Mouse (Mus musculus) MEL (cell line): ENCODE measurements at regions not wholly inside any gene's neighbourhood (a gene's known extent, or its start where the extent isn't known, plus 50 kb on each side); places are given as distances from the start of the nearest gene placed in this dataset.

ENCODE experiments used
- DNase-seq: peaks from one replicate; pipeline ENCODE4 v3.0.0; 2011; ENCODE audit warnings: low read depth, low spot score
- H3K27ac ChIP-seq: 2 replicates; pipeline ENCODE4 v1.5.1; 2012; ENCODE audit warnings: low read depth, mild to moderate bottlenecking, control low read depth, low read length, moderate library complexity; ENCODE audit not compliant: control insufficient read depth
- H3K27me3 ChIP-seq, 2 experiments: fragments of 150-350 bp in 1 of 2; sonication (generic) in 1 of 2; 2 replicates each; pipeline ENCODE4 v1.6.1; 2012; ENCODE audit warnings: low read length in 2 of 2, mild to moderate bottlenecking in 2 of 2, improper control_type of control experiment in 1 of 2, moderate library complexity in 1 of 2; ENCODE audit not compliant: insufficient read depth in 2 of 2, control insufficient read depth in 1 of 2
- H3K36me3 ChIP-seq, 2 experiments: 2 replicates each; pipeline ENCODE4 v1.6.1; 2012 to 2014; ENCODE audit warnings: low read length in 2 of 2, improper control_type of control experiment in 1 of 2, inconsistent platforms in 1 of 2, mild to moderate bottlenecking in 1 of 2; ENCODE audit not compliant: insufficient read depth in 2 of 2, control insufficient read depth in 1 of 2
- H3K4me1 ChIP-seq, 2 experiments: fragments of 150-350 bp in 1 of 2; sonication (generic) in 1 of 2; 2 replicates each; pipeline ENCODE4 v1.6.1; 2012; ENCODE audit warnings: low read length in 2 of 2, improper control_type of control experiment in 1 of 2, mild to moderate bottlenecking in 1 of 2; ENCODE audit not compliant: insufficient read depth in 2 of 2, control insufficient read depth in 1 of 2
- H3K4me3 ChIP-seq, 2 experiments: fragments of 150-350 bp in 1 of 2; sonication (generic) in 1 of 2; 2 replicates each; pipeline ENCODE4 v1.5.1; 2012; ENCODE audit warnings: low read depth in 2 of 2, low read length in 2 of 2, mild to moderate bottlenecking in 2 of 2, moderate library complexity in 2 of 2, control low read depth in 1 of 2, improper control_type of control experiment in 1 of 2; ENCODE audit not compliant: control insufficient read depth in 1 of 2, insufficient read depth in 1 of 2
- H3K79me2 ChIP-seq: 2 replicates; pipeline ENCODE4 v1.6.1; 2012; ENCODE audit warnings: mild to moderate bottlenecking, low read length, moderate library complexity; ENCODE audit not compliant: control insufficient read depth, poor library complexity, insufficient read depth
- H3K9ac ChIP-seq: 2 replicates; pipeline ENCODE4 v1.6.1; 2012; ENCODE audit warnings: low read depth, mild to moderate bottlenecking, control low read depth, low read length, moderate library complexity; ENCODE audit not compliant: control insufficient read depth, poor library complexity, severe bottlenecking
- H3K9me3 ChIP-seq: fragments of 150-350 bp; sonication (generic); replicated peaks from 2 replicates; pipeline ENCODE4 v1.6.1; 2012; ENCODE audit warnings: mild to moderate bottlenecking, low read length, improper control_type of control experiment, moderate library complexity; ENCODE audit not compliant: insufficient read depth
- BHLHE40 ChIP-seq: IDR thresholded peaks from 2 replicates; pipeline ENCODE4 v1.6.1; 2012; ENCODE audit warnings: low read depth, mild to moderate bottlenecking, inconsistent platforms, low read length, improper control_type of control experiment, borderline replicate concordance
- CHD1 ChIP-seq: IDR thresholded peaks from 2 replicates; pipeline ENCODE4 v1.6.1; 2012; ENCODE audit warnings: low read depth, mild to moderate bottlenecking, inconsistent platforms, low read length, improper control_type of control experiment
- ELF1 ChIP-seq: IDR thresholded peaks from 2 replicates; pipeline ENCODE4 v1.6.1; 2014; ENCODE audit warnings: low read depth, mild to moderate bottlenecking, inconsistent platforms, low read length, improper control_type of control experiment, moderate library complexity
- ETS1 ChIP-seq: IDR thresholded peaks from 2 replicates; pipeline ENCODE4 v1.6.1; 2012; ENCODE audit warnings: low read depth, mild to moderate bottlenecking, inconsistent platforms, low read length, improper control_type of control experiment, moderate library complexity
- GABPA ChIP-seq: IDR thresholded peaks from 2 replicates; pipeline ENCODE4 v1.6.1; 2012; ENCODE audit warnings: low read depth, mild to moderate bottlenecking, inconsistent platforms, low read length, improper control_type of control experiment, moderate library complexity
- HCFC1 ChIP-seq: IDR thresholded peaks from 2 replicates; pipeline ENCODE4 v1.6.1; 2012; ENCODE audit warnings: low read depth, mild to moderate bottlenecking, inconsistent platforms, low read length, improper control_type of control experiment, moderate library complexity
- JUND ChIP-seq: IDR thresholded peaks from 2 replicates; pipeline ENCODE4 v1.6.1; 2011; ENCODE audit warnings: low read depth, mild to moderate bottlenecking, improper control_type of control experiment, low read length
- KAT2A ChIP-seq: conservative IDR thresholded peaks from 2 replicates; pipeline ENCODE4 v1.6.1; 2012; ENCODE audit warnings: low read depth, low read length, improper control_type of control experiment, inconsistent platforms
- MAFK ChIP-seq: IDR thresholded peaks from 2 replicates; pipeline ENCODE4 v1.6.1; 2011; ENCODE audit warnings: low read depth, mild to moderate bottlenecking, low read length, improper control_type of control experiment, borderline replicate concordance
- MAX ChIP-seq: IDR thresholded peaks from 2 replicates; pipeline ENCODE4 v1.6.1; 2011; ENCODE audit warnings: low read length, improper control_type of control experiment
- MAZ ChIP-seq: IDR thresholded peaks from 2 replicates; pipeline ENCODE4 v1.6.1; 2012; ENCODE audit warnings: low read depth, mild to moderate bottlenecking, inconsistent platforms, low read length, improper control_type of control experiment
- MEF2A ChIP-seq: IDR thresholded peaks from 2 replicates; pipeline ENCODE4 v1.6.1; 2014; ENCODE audit warnings: low read depth, mild to moderate bottlenecking, inconsistent platforms, low read length, improper control_type of control experiment; ENCODE audit not compliant: poor library complexity, insufficient replicate concordance, severe bottlenecking; ENCODE audit errors: extremely low read depth
- MYB ChIP-seq: IDR thresholded peaks from 2 replicates; pipeline ENCODE4 v1.6.1; 2011; ENCODE audit warnings: mild to moderate bottlenecking, low read depth, low read length, improper control_type of control experiment
- MYC ChIP-seq: IDR thresholded peaks from 2 replicates; pipeline ENCODE4 v1.6.1; 2011; ENCODE audit warnings: low read depth, mild to moderate bottlenecking, low read length, improper control_type of control experiment, moderate library complexity
- NRF1 ChIP-seq: IDR thresholded peaks from 2 replicates; pipeline ENCODE4 v1.6.1; 2014; ENCODE audit warnings: low read depth, mild to moderate bottlenecking, inconsistent platforms, low read length, improper control_type of control experiment, moderate library complexity; ENCODE audit not compliant: poor library complexity, insufficient read depth, severe bottlenecking
- POLR2AphosphoS5 ChIP-seq: IDR thresholded peaks from 2 replicates; pipeline ENCODE4 v1.6.1; 2012; ENCODE audit warnings: low read depth, borderline replicate concordance, mild to moderate bottlenecking, inconsistent platforms, low read length, moderate library complexity, mixed read lengths
- RAD21 ChIP-seq: IDR thresholded peaks from 2 replicates; pipeline ENCODE4 v1.6.1; 2011; ENCODE audit warnings: mild to moderate bottlenecking, low read depth, low read length, improper control_type of control experiment
- USF1 ChIP-seq: IDR thresholded peaks from 2 replicates; pipeline ENCODE4 v1.6.1; 2014; ENCODE audit warnings: low read depth, mild to moderate bottlenecking, inconsistent platforms, low read length, improper control_type of control experiment, moderate library complexity
- USF2 ChIP-seq, 2 experiments: IDR thresholded peaks; 2 replicates each; pipeline ENCODE4 v1.6.1; 2011 to 2012; ENCODE audit warnings: improper control_type of control experiment in 2 of 2, low read length in 2 of 2, borderline replicate concordance in 1 of 2, inconsistent platforms in 1 of 2, low read depth in 1 of 2, mild to moderate bottlenecking in 1 of 2; ENCODE audit not compliant: insufficient read depth in 1 of 2
- ZC3H11A ChIP-seq: IDR thresholded peaks from 2 replicates; pipeline ENCODE4 v1.6.1; 2012; ENCODE audit warnings: low read depth, mild to moderate bottlenecking, inconsistent platforms, low read length, improper control_type of control experiment
- ZMIZ1 ChIP-seq: IDR thresholded peaks from 2 replicates; pipeline ENCODE4 v1.6.1; 2012; ENCODE audit warnings: low read depth, mild to moderate bottlenecking, inconsistent platforms, low read length, improper control_type of control experiment, moderate library complexity

DNA sequence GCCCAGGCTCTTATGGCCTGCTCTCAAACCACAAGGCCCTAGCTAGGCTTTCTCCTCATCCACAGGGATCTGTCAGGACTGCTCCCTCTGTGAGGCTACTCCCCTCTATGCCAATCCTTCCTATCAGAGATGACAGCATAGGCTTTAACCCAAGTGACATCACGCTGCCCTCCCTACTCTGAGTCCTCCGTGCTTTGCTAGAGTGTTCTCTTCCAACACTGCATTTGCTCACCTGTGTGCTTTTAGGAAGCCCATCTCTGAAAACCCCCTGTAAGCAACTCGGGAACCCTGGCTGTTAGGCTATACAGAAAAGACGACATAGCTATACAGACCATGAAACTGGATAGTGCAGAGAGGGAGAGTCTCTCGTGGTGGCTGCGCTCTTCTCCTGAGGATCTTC is 216.3 kb upstream of the Mkln1 start:
- Histone ChIP-seq H3K36me3 (no peaks in the 10 kb centered on the region), H3K27me3 (no peaks in the 10 kb centered on the region), H3K9me3 (no peaks in the 10 kb centered on the region), H3K4me3 (no peak overlapping the region), H3K79me2 (no peaks in the 10 kb centered on the region), H3K4me1 (no peaks in the 10 kb centered on the region), H3K9ac (no peak overlapping the region), H3K27ac (no peak overlapping the region)
- no peak for TF ChIP-seq KAT2A
- no peak for TF ChIP-seq RAD21
- TF ChIP-seq NRF1, result no peak
- no peak for TF ChIP-seq POLR2AphosphoS5
- no peak for TF ChIP-seq USF1
- TF ChIP-seq ETS1, result no peak
- no peak for TF ChIP-seq JUND
- no peak for TF ChIP-seq MAX
- no peak for DNase-seq

DNA sequence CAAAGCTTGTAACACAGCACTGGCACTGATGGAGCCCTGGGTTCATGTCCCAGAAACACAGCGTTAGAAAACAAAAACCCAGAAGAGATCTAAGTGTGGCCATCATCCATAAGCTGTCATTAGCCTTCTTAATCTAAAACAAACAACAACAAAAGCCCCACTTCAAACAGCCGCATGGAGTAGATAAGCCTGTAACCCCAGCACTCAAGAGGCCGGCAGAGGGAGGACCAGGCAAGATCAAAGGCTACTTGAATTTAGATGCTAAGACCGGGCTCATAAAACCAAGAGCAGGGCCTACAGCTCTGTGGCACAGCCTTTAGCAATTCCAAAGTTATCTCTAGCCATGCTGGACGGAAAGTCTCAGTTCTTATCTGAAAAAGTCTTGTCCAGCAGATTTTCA is 215.4 kb upstream of the Mkln1 start:
- no peaks in the 10 kb centered on the region for H3K4me1 ChIP-seq
- H3K27ac ChIP-seq, result no peak overlapping the region
- H3K9me3 ChIP-seq, result no peaks in the 10 kb centered on the region
- H3K36me3 ChIP-seq, result no peaks in the 10 kb centered on the region
- H3K27me3 ChIP-seq, result no peaks in the 10 kb centered on the region
- no peak overlapping the region for H3K4me3 ChIP-seq
- no peak for DNase-seq
- no peaks in the 10 kb centered on the region for H3K79me2 ChIP-seq
- H3K9ac ChIP-seq, result no peak overlapping the region
- no peak for TF ChIP-seq ZMIZ1
- TF ChIP-seq ELF1, result no peak
- no peak for TF ChIP-seq HCFC1
- no peak for TF ChIP-seq JUND
- TF ChIP-seq MAX, result no peak
- TF ChIP-seq NRF1, result no peak
- TF ChIP-seq MAFK, result no peak
- no peak for TF ChIP-seq MEF2A
- no peak for TF ChIP-seq BHLHE40
- TF ChIP-seq ZC3H11A, result no peak
- no peak for TF ChIP-seq MYB
- no peak for TF ChIP-seq MYC
- TF ChIP-seq RAD21, result no peak
- TF ChIP-seq CHD1, result no peak
- no peak for TF ChIP-seq GABPA
- no peak for TF ChIP-seq MAZ
- TF ChIP-seq USF2 (IDR thresholded peaks at IDR 0.05; ENCODE audit: borderline replicate concordance in 1 of 2, insufficient read depth in 1 of 2, low read depth in 1 of 2, low read length in 2 of 2), result no peak
